Mouse (Mus musculus) monocyte, adult 2 months (primary cell): ENCODE measurements around the gene Ifnz.
A peak's percentile ranks its signal among the peaks of the same experiment; 100 is the strongest.
"Not testable (repeated sequence)": the region's sequence is repeated elsewhere in the genome, so short reads cannot be mapped to it uniquely, and the experiment has no call there.

ENCODE experiments used
- DNase-seq, 2 experiments: peaks; one replicate each; pipeline ENCODE4 v3.0.0; 2022; ENCODE audit warnings: low spot score in 2 of 2, low read depth in 1 of 2

Gene Ifnz

DNA sequence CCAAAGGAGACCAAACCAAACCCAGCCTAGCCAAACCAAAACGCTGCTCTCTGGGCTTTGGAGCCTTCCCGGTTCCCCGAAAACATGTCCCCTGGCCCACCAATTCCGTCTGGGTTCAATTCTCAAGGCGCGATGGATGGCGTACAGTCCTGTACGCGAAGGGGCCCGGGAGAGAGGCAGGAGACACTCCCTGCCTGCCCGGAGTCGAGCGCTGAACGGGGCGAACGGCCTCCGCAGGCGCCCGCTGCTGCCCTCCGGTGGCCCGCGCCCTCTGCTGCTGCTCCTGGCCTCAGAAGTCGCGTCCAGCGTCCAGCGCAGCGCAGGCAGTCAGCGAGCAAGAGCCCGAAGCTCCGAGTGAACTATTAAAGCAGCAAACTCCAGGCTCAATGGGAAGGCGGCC, 404 bp downstream of the Ifnz start:
- DNase-seq = peak in 1 of 2 experiments; percentile 4

DNA sequence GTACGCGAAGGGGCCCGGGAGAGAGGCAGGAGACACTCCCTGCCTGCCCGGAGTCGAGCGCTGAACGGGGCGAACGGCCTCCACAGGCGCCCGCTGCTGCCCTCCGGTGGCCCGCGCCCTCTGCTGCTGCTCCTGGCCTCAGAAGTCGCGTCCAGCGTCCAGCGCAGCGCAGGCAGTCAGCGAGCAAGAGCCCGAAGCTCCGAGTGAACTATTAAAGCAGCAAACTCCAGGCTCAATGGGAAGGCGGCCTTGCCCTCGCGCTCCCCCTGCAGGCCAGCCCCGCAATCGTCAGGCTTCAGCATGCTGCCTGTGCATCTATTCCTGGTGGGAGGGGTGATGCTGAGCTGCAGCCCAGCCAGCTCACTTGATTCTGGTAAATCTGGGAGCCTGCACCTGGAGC, 3.5 kb downstream of the Ifnz start, which contains the start of gene Gm13276:
Gm13276 (plus strand) TSS at position 301 of the 400 bp plus-strand sequence.
- not testable (repeated sequence) for DNase-seq

DNA sequence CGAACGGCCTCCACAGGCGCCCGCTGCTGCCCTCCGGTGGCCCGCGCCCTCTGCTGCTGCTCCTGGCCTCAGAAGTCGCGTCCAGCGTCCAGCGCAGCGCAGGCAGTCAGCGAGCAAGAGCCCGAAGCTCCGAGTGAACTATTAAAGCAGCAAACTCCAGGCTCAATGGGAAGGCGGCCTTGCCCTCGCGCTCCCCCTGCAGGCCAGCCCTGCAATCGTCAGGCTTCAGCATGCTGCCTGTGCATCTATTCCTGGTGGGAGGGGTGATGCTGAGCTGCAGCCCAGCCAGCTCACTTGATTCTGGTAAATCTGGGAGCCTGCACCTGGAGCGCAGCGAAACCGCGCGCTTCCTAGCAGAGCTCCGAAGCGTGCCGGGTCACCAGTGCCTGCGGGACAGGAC, 6.5 kb downstream of the Ifnz start, which contains the start of gene Gm13277:
Gm13277 (plus strand) TSS at position 231 of the 400 bp plus-strand sequence.
- DNase-seq = peak in 1 of 2 experiments; percentile 58

DNA sequence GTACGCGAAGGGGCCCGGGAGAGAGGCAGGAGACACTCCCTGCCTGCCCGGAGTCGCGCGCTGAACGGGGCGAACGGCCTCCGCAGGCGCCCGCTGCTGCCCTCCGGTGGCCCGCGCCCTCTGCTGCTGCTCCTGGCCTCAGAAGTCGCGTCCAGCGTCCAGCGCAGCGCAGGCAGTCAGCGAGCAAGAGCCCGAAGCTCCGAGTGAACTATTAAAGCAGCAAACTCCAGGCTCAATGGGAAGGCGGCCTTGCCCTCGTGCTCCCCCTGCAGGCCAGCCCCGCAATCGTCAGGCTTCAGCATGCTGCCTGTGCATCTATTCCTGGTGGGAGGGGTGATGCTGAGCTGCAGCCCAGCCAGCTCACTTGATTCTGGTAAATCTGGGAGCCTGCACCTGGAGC, 9.3 kb downstream of the Ifnz start, which contains the start of gene Gm13278:
Gm13278 (plus strand) TSS at position 301 of the 400 bp plus-strand sequence.
- DNase-seq = not testable (repeated sequence)

DNA sequence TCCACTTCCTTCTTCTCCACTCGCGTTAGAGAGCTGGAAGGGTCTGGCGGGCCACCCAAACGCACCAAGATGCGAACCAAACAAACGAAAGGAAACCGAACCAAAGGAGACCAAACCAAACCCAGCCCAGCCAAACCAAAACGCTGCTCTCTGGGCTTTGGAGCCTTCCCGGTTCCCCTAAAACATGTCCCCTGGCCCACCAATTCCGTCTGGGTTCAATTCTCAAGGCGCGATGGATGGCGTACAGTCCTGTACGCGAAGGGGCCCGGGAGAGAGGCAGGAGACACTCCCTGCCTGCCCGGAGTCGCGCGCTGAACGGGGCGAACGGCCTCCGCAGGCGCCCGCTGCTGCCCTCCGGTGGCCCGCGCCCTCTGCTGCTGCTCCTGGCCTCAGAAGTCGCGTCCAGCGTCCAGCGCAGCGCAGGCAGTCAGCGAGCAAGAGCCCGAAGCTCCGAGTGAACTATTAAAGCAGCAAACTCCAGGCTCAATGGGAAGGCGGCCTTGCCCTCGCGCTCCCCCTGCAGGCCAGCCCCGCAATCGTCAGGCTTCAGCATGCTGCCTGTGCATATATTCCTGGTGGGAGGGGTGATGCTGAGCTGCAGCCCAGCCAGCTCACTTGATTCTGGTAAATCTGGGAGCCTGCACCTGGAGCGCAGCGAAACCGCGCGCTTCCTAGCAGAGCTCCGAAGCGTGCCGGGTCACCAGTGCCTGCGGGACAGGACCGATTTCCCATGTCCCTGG, 12.2 kb downstream of the Ifnz start, which contains the start of gene Gm13275:
Gm13275 (plus strand) TSS at position 552 of the 740 bp plus-strand sequence.
- peak; percentile 61 to 85 for DNase-seq

DNA sequence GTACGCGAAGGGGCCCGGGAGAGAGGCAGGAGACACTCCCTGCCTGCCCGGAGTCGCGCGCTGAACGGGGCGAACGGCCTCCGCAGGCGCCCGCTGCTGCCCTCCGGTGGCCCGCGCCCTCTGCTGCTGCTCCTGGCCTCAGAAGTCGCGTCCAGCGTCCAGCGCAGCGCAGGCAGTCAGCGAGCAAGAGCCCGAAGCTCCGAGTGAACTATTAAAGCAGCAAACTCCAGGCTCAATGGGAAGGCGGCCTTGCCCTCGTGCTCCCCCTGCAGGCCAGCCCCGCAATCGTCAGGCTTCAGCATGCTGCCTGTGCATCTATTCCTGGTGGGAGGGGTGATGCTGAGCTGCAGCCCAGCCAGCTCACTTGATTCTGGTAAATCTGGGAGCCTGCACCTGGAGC, 15.2 kb downstream of the Ifnz start, which contains the start of gene Gm13279:
Gm13279 (plus strand) TSS at position 301 of the 400 bp plus-strand sequence.
- not testable (repeated sequence) for DNase-seq

DNA sequence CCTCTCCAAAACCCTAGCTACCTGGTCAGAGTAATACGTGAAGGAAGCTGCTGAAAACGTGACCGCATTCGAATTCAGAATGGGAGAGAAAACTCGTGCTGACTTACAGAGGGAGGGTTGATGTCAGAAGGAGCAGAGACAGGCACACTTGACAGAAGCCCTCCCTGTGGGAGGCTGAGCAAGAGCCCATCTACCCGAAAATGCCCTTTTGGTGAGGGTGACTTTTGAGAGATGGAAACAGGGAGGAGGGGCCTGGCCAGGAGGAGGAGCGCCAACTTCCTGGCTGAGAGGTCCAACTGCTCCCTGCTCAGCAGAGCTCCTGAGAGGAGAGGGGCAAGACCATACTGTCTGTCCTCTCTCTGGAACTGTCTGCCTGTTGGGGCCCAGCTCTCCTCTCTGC, 17.4 kb downstream of the Ifnz start, which contains the start of gene Gm13285:
Gm13285 (plus strand) TSS at position 301 of the 400 bp plus-strand sequence.
- not testable (repeated sequence) for DNase-seq

DNA sequence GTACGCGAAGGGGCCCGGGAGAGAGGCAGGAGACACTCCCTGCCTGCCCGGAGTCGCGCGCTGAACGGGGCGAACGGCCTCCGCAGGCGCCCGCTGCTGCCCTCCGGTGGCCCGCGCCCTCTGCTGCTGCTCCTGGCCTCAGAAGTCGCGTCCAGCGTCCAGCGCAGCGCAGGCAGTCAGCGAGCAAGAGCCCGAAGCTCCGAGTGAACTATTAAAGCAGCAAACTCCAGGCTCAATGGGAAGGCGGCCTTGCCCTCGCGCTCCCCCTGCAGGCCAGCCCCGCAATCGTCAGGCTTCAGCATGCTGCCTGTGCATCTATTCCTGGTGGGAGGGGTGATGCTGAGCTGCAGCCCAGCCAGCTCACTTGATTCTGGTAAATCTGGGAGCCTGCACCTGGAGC, 21.0 kb downstream of the Ifnz start, which contains the start of gene Gm13287:
Gm13287 (plus strand) TSS at position 301 of the 400 bp plus-strand sequence.
- not testable (repeated sequence) for DNase-seq

DNA sequence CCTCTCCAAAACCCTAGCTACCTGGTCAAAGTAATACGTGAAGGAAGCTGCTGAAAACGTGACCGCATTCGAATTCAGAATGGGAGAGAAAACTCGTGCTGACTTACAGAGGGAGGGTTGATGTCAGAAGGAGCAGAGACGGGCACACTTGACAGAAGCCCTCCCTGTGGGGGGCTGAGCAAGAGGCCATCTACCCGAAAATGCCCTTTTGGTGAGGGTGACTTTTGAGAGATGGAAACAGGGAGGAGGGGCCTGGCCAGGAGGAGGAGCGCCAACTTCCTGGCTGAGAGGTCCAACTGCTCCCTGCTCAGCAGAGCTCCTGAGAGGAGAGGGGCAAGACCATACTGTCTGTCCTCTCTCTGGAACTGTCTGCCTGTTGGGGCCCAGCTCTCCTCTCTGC, 23.3 kb downstream of the Ifnz start, which contains the start of gene Gm13288:
Gm13288 (plus strand) TSS at position 301 of the 400 bp plus-strand sequence.
- DNase-seq = not testable (repeated sequence)

DNA sequence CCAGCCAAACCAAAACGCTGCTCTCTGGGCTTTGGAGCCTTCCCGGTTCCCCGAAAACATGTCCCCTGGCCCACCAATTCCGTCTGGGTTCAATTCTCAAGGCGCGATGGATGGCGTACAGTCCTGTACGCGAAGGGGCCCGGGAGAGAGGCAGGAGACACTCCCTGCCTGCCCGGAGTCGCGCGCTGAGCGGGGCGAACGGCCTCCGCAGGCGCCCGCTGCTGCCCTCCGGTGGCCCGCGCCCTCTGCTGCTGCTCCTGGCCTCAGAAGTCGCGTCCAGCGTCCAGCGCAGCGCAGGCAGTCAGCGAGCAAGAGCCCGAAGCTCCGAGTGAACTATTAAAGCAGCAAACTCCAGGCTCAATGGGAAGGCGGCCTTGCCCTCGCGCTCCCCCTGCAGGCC, 23.8 kb downstream of the Ifnz start:
- DNase-seq = peak in 1 of 2 experiments; percentile 2

DNA sequence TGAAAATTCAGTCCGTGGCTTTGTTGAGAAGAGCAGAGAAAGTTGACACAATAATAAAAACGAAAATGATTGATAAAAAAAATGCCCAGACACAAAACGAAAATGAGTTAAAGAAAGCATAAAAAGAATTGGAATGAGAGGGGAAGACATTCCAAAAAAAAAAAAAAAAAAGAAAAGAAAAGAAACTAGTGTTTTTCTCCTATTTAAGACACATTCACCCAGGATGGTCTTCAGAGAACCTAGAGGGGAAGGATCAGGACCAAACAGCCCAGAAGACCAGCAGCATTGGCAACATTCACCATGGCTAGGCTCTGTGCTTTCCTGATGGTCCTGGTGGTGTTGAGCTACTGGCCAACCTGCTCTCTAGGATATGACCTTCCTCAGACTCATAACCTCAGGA, 34.0 kb downstream of the Ifnz start, which contains the start of gene Ifna7:
Ifna7 (plus strand) TSS at position 301 of the 400 bp plus-strand sequence.
- no peak for DNase-seq

DNA sequence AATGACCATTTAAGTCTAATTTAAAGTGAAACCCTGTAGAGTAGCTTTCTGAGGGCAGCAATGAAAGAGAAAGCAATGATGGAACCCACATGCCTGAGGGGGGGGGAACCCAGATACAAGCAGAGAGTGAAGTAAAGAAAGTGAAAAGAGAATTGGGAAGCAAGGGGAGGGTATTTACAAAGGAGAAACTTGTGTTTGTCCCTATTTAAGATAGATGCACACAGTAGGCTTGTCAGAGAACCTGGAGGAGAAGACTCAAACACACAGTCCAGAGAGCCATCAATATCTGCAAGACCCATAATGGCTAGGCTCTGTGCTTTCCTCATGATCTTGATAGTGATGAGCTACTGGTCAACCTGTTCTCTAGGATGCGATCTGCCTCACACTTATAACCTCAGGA, 37.7 kb downstream of the Ifnz start, which contains the start of gene Ifna11:
Ifna11 (plus strand) TSS at position 301 of the 400 bp plus-strand sequence.
- no peak for DNase-seq

DNA sequence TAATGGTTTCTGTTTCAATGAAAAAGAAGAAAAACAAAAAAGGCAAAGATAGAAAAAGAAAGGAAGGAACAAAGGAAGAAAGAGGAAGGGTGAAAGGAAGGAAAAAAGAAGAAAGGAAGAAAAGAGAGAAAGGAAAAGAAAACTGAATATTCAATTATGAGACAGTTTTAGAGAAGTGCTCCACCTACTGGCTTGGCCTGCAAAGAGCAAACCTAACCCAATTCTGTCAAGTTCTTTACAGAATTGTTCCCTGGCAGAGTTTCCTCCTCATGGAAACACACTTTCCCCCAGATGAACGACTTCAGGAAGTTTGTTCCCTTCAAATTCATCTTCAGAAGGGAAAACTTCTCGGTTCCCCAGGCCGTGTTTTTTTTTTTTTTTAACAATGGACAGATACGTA, 41.1 kb downstream of the Ifnz start:
- no peak for DNase-seq

DNA sequence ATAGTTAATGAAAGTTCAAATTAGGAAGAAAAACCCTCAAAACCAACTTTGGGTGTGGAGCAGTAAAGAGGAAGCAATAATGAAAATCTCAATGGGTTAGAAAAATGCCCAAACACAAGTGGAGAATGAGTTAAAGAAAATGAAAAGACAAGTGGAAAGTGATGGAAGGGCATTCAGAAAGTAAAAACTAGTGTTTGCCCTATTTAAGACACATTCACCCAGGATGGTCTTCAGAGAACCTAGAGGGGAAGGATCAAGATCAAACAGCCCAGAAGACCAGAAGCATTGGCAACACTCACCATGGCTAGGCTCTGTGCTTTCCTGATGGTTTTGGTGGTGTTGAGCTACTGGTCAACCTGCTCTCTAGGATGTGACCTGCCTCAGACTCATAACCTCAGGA, 45.2 kb downstream of the Ifnz start, which contains the start of gene Ifna6:
Ifna6 (plus strand) TSS at position 301 of the 400 bp plus-strand sequence.
- DNase-seq = not testable (repeated sequence)

DNA sequence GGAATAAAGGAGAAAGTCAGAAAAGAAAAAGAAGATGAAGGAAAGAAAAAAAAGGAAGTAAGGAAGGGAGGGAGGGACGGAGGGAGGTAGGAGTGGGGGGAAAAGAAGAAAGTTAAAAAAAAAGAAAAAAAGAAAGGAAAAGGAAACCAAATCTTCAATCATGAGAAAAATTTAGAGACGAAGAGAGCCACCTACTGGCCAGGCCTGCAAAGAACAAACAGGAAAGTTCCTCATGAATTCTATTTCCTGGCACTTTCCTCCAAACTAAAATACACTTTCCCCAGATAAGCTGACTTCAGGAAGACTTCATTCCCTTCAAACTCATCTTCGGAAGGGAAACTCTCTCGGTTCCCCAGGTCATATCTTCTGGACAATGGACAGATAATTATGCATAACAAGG, 48.6 kb downstream of the Ifnz start:
- no peak for DNase-seq
